Mouse (Mus musculus) MEL (cell line): ENCODE measurements around the gene Pex14. TPM values are rescaled to one million over a fixed set of nuclear protein-coding genes. Genes with fewer than 3 reads are reported as not detected.

Experiments
- DNase-seq: peaks from one replicate; pipeline ENCODE4 v3.0.0; 2011; ENCODE audit warnings: low read depth, low spot score
- H3K27ac ChIP-seq: 2 replicates; pipeline ENCODE4 v1.5.1; 2012; ENCODE audit warnings: low read depth, mild to moderate bottlenecking, control low read depth, low read length, moderate library complexity; ENCODE audit not compliant: control insufficient read depth
- H3K27me3 ChIP-seq, 2 experiments: fragments of 150-350 bp in 1 of 2; sonication (generic) in 1 of 2; 2 replicates each; pipeline ENCODE4 v1.6.1; 2012; ENCODE audit warnings: low read length in 2 of 2, mild to moderate bottlenecking in 2 of 2, improper control_type of control experiment in 1 of 2, moderate library complexity in 1 of 2; ENCODE audit not compliant: insufficient read depth in 2 of 2, control insufficient read depth in 1 of 2
- H3K36me3 ChIP-seq, 2 experiments: 2 replicates each; pipeline ENCODE4 v1.6.1; 2012 to 2014; ENCODE audit warnings: low read length in 2 of 2, improper control_type of control experiment in 1 of 2, inconsistent platforms in 1 of 2, mild to moderate bottlenecking in 1 of 2; ENCODE audit not compliant: insufficient read depth in 2 of 2, control insufficient read depth in 1 of 2
- H3K4me1 ChIP-seq, 2 experiments: fragments of 150-350 bp in 1 of 2; sonication (generic) in 1 of 2; 2 replicates each; pipeline ENCODE4 v1.6.1; 2012; ENCODE audit warnings: low read length in 2 of 2, improper control_type of control experiment in 1 of 2, mild to moderate bottlenecking in 1 of 2; ENCODE audit not compliant: insufficient read depth in 2 of 2, control insufficient read depth in 1 of 2
- H3K4me3 ChIP-seq, 2 experiments: fragments of 150-350 bp in 1 of 2; sonication (generic) in 1 of 2; 2 replicates each; pipeline ENCODE4 v1.5.1; 2012; ENCODE audit warnings: low read depth in 2 of 2, low read length in 2 of 2, mild to moderate bottlenecking in 2 of 2, moderate library complexity in 2 of 2, control low read depth in 1 of 2, improper control_type of control experiment in 1 of 2; ENCODE audit not compliant: control insufficient read depth in 1 of 2, insufficient read depth in 1 of 2
- H3K79me2 ChIP-seq: 2 replicates; pipeline ENCODE4 v1.6.1; 2012; ENCODE audit warnings: mild to moderate bottlenecking, low read length, moderate library complexity; ENCODE audit not compliant: control insufficient read depth, poor library complexity, insufficient read depth
- H3K9ac ChIP-seq: 2 replicates; pipeline ENCODE4 v1.6.1; 2012; ENCODE audit warnings: low read depth, mild to moderate bottlenecking, control low read depth, low read length, moderate library complexity; ENCODE audit not compliant: control insufficient read depth, poor library complexity, severe bottlenecking
- H3K9me3 ChIP-seq: fragments of 150-350 bp; sonication (generic); replicated peaks from 2 replicates; pipeline ENCODE4 v1.6.1; 2012; ENCODE audit warnings: mild to moderate bottlenecking, low read length, improper control_type of control experiment, moderate library complexity; ENCODE audit not compliant: insufficient read depth
- ELF1 ChIP-seq: IDR thresholded peaks from 2 replicates; pipeline ENCODE4 v1.6.1; 2014; ENCODE audit warnings: low read depth, mild to moderate bottlenecking, inconsistent platforms, low read length, improper control_type of control experiment, moderate library complexity
- GABPA ChIP-seq: IDR thresholded peaks from 2 replicates; pipeline ENCODE4 v1.6.1; 2012; ENCODE audit warnings: low read depth, mild to moderate bottlenecking, inconsistent platforms, low read length, improper control_type of control experiment, moderate library complexity
- KAT2A ChIP-seq: conservative IDR thresholded peaks from 2 replicates; pipeline ENCODE4 v1.6.1; 2012; ENCODE audit warnings: low read depth, low read length, improper control_type of control experiment, inconsistent platforms
- MAFK ChIP-seq: IDR thresholded peaks from 2 replicates; pipeline ENCODE4 v1.6.1; 2011; ENCODE audit warnings: low read depth, mild to moderate bottlenecking, low read length, improper control_type of control experiment, borderline replicate concordance
- MAZ ChIP-seq: IDR thresholded peaks from 2 replicates; pipeline ENCODE4 v1.6.1; 2012; ENCODE audit warnings: low read depth, mild to moderate bottlenecking, inconsistent platforms, low read length, improper control_type of control experiment
- MYC ChIP-seq: IDR thresholded peaks from 2 replicates; pipeline ENCODE4 v1.6.1; 2011; ENCODE audit warnings: low read depth, mild to moderate bottlenecking, low read length, improper control_type of control experiment, moderate library complexity
- POLR2A ChIP-seq, 2 experiments: IDR thresholded peaks; 2 replicates each; pipeline ENCODE4 v1.6.1; 2011 to 2012; ENCODE audit warnings: low read length in 2 of 2, mild to moderate bottlenecking in 2 of 2, control low read depth in 1 of 2, improper control_type of control experiment in 1 of 2, low read depth in 1 of 2, moderate library complexity in 1 of 2; ENCODE audit not compliant: control insufficient read depth in 1 of 2, insufficient read depth in 1 of 2, poor library complexity in 1 of 2
- POLR2AphosphoS2 ChIP-seq: IDR thresholded peaks from 2 replicates; pipeline ENCODE4 v1.6.1; 2011; ENCODE audit warnings: low read length, improper control_type of control experiment
- POLR2AphosphoS5 ChIP-seq: IDR thresholded peaks from 2 replicates; pipeline ENCODE4 v1.6.1; 2012; ENCODE audit warnings: low read depth, borderline replicate concordance, mild to moderate bottlenecking, inconsistent platforms, low read length, moderate library complexity, mixed read lengths
- SMC3 ChIP-seq: IDR thresholded peaks from 2 replicates; pipeline ENCODE4 v1.6.1; 2011; ENCODE audit warnings: low read depth, low read length, improper control_type of control experiment
- TAL1 ChIP-seq: IDR thresholded peaks from 2 replicates; pipeline ENCODE4 v1.6.1; 2012; ENCODE audit warnings: mild to moderate bottlenecking, inconsistent platforms, low read length, moderate library complexity, mixed read lengths
- TCF12 ChIP-seq: IDR thresholded peaks from 2 replicates; pipeline ENCODE4 v1.6.1; 2014; ENCODE audit warnings: low read depth, mild to moderate bottlenecking, inconsistent platforms, low read length, improper control_type of control experiment, moderate library complexity
- UBTF ChIP-seq: IDR thresholded peaks from 2 replicates; pipeline ENCODE4 v1.6.1; 2012; ENCODE audit warnings: low read depth, mild to moderate bottlenecking, inconsistent platforms, low read length, improper control_type of control experiment, moderate library complexity, borderline replicate concordance; ENCODE audit not compliant: insufficient read depth
- polyA plus RNA-seq, 2 experiments: library from polyadenylated mRNA; stranded (reverse) in 1 of 2; unstranded in 1 of 2; fragments of >175 nt in 1 of 2; fragments of >200 nt in 1 of 2; gene quantifications; 2 replicates each; pipeline versions ENCODE4 v1.2.1 to v1.2.4; 2012; ENCODE audit warnings: low replicate concordance in 2 of 2, low read depth in 1 of 2; ENCODE audit not compliant: insufficient read length in 2 of 2, insufficient read depth in 1 of 2, missing spikeins in 1 of 2
- total RNA-seq: library from RNA; depleted of rRNA; stranded (reverse); fragments of 300-350 nt; gene quantifications from 2 replicates; pipeline ENCODE4 v1.2.3, GENCODE M21; 2012; rRNA removed

Gene Pex14
- total and polyA plus RNA-seq, 3 experiments = 38.3 to 49.2 TPM; not detected in 1

DNA sequence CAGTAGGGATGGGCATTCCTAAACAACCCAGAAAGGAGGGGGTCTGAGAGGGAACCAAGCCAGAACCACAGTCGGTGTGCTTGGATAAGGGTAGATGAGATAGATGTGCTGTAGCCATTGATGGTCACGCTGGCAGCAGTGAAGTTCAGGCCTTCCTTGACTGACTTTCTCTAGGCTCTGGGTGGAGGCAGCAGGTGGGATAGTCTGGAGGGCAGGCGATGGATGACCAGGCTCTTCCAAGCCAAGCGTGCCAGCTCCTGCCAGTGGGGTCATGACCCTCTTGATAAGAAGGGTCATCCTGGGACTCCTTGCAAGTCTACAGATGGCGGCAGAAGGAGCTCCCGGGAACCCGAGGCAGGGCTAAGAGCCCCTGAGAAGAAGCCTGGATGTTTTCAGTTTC lies 187.5 kb downstream of the Pex14 start:
- H3K36me3 ChIP-seq = no peaks in the 10 kb centered on the region
- TF ChIP-seq POLR2A (IDR thresholded peaks at IDR 0.05; ENCODE audit: control insufficient read depth in 1 of 2, insufficient read depth in 1 of 2, low read depth in 1 of 2, low read length in 2 of 2, poor library complexity in 1 of 2) (no peak), MYC (no peak), SMC3 (no peak), GABPA (no peak), MAZ (no peak), TAL1 (no peak), KAT2A (no peak), UBTF (no peak), TCF12 (no peak), POLR2AphosphoS5 (no peak), POLR2AphosphoS2 (no peak), MAFK (no peak), ELF1 (no peak)
- no peaks in the 10 kb centered on the region for H3K79me2 ChIP-seq
- DNase-seq = no peak
- no peaks in the 10 kb centered on the region for H3K27me3 ChIP-seq
- no peak overlapping the region for H3K27ac ChIP-seq
- H3K9ac ChIP-seq = no peak overlapping the region
- H3K9me3 ChIP-seq = no peaks in the 10 kb centered on the region
- H3K4me1 ChIP-seq = no peaks in the 10 kb centered on the region
- no peak overlapping the region for H3K4me3 ChIP-seq

Other genes starting within 250 kb of the Pex14 start
- 16.6 and 20.2 TPM in 2 replicates for gene Dffa, start 4.3 kb upstream of the Pex14 start, total RNA-seq
- 10 to 100 TPM in 1 of 2 experiments, not detected in 1; 33.0 TPM for gene Dffa, start 4.3 kb upstream of the Pex14 start, polyA plus RNA-seq
- 0.39 and 0.62 TPM in 2 replicates for gene Cort, start 26.9 kb upstream of the Pex14 start, total RNA-seq
- 1 to 10 TPM in 1 of 2 experiments, not detected in 1; 2.0 TPM for gene Cort, start 26.9 kb upstream of the Pex14 start, polyA plus RNA-seq
- gene Cenps, start 37.8 kb upstream of the Pex14 start, total RNA-seq = 12.8 and 13.4 TPM in 2 replicates
- gene Cenps, start 37.8 kb upstream of the Pex14 start, polyA plus RNA-seq = 10 to 100 TPM in 1 of 2 experiments, not detected in 1; 60.7 TPM
- gene Pgd, start 66.9 kb upstream of the Pex14 start, total RNA-seq = 116 and 133 TPM in 2 replicates
- 100 to 1,000 TPM in 1 of 2 experiments, not detected in 1; 219 TPM for gene Pgd, start 66.9 kb upstream of the Pex14 start, polyA plus RNA-seq
- 8.8 and 9.1 TPM in 2 replicates for gene Kif1b, start 207.8 kb upstream of the Pex14 start, total RNA-seq
- 10 to 100 TPM; 16.3 to 20.2 TPM for gene Kif1b, start 207.8 kb upstream of the Pex14 start, polyA plus RNA-seq